Mouse (Mus musculus): ENCODE data around the gene Ddx41.
"Not testable (repeated sequence)": the region's sequence is repeated elsewhere in the genome, so short reads cannot be mapped to it uniquely, and the experiment has no call there.

Ddx41 gene

GRCm38 (mm10) chr13:55536194-55537175 is at the start of gene Ddx41:
Gene Ddx41, minus strand, starts transcription at chr13:55536658.
- peak; percentile 100 for DNase-seq

DNA sequence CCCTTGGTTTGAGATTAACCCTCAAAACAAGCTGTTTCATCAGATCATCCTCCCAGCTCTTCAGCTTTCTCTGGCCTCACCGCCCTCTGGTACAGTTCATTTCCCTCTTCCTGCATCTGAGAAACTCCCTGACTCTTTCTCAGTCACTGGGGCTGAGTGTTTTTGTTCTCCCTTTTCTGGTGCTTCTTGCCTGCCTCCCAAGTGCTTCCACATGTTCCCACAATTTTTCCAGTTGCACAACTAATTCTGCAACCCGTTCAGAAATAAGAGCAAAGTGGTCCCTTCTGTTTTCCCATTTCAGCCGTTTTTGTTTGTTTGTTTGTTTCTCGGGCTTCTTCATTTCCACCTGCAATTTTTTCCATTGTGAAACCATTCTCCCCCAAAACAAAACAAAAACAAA is 41.6 kb upstream of the Ddx41 start:
- no peak for DNase-seq

DNA sequence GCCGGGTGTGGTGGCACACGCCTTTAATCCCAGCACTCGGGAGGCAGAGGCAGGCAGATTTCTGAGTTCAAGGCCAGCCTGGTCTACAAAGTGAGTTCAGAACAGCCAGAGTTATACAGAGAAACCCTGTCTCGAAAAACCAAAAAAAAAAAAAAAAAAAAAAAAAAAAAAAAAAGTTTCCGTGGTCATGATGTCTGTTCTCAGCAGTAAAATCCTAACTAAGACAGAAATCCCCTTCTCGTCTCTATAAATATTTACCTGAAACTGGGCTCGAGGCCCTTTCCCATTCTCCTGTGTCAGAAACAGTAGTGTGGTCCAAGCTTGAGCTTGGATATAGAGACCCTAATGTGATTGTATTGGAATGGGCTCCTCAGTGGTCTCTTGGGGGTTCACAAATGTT is 40.4 kb upstream of the Ddx41 start:
- not testable (repeated sequence) for DNase-seq

GRCm38 (mm10) chr13:55575932-55576331 is 39.5 kb upstream of the Ddx41 start:
- DNase-seq, result no peak

GRCm38 (mm10) chr13:55574321-55574720 is 37.9 kb upstream of the Ddx41 start:
- no peak for DNase-seq

- no peak for DNase-seq
These were observed 37.0 kb upstream of the Ddx41 start, which contains the start of gene Tmed9 for GRCm38 (mm10) chr13:55573432-55573831. Gene Tmed9, plus strand, starts transcription at chr13:55573732.

DNA sequence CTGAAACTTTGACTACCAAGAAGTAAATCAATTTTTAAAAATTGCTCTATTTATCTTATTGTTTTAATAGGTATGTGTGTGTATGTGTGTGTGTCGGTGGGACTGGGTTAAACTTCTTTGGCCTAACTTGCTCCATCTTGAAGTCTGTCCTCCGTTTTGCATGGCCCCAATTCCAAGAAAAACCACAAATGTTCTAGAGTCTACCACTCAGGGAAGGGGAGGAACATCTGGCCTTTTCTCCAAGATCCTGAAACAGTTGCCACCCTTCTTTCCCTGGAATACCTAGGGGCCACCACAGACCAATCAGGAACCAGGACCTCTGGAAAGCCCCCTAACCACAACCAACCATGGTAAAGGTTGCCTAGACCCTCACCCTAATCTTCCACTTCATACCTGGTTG is 35.5 kb upstream of the Ddx41 start:
- DNase-seq, result no peak

GRCm38 (mm10) chr13:55571027-55571751 is 34.7 kb upstream of the Ddx41 start, which contains the start of gene Fam193b:
Gene Fam193b, minus strand, starts transcription at chr13:55571120.
- peak; percentile 93 for DNase-seq

- DNase-seq, result peak; percentile 61
These were observed 34.0 kb upstream of the Ddx41 start for GRCm38 (mm10) chr13:55570286-55570973.

DNA sequence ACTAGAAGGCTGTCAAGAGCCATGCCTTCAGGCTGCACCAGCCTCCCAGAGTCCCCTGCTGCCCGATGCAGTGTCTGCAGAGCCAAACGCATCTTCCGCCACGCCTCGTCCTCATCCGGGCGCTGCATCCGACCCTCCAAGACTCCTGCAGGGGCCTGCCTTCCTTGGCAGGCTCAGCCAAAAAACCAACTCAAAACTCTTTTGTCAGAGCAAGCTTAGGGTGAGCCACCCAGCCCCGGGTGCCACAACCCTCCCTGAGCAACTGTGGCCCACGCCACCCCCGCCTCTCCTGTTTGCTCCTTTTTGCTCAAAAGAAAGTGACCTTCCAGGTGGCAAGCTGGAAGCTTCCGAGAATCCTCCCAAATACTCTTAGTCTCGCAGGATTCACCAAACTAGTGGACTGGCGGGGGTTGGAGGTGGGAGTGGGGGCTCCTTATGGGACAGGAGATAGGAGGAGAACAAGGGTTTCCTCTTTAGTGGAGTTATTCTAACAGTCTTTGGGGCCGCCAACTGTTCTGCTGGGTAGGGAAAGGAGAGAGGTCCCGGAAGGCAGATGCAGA is 33.3 kb upstream of the Ddx41 start:
- DNase-seq, result peak; percentile 52

GRCm38 (mm10) chr13:55568524-55568923 is 32.1 kb upstream of the Ddx41 start:
- DNase-seq, result not testable (repeated sequence)

- no peak for DNase-seq
These were observed 31.5 kb upstream of the Ddx41 start for GRCm38 (mm10) chr13:55567949-55568348.

GRCm38 (mm10) chr13:55567001-55567400 is 30.5 kb upstream of the Ddx41 start:
- DNase-seq, result no peak

GRCm38 (mm10) chr13:55563266-55563879 is 26.9 kb upstream of the Ddx41 start:
- DNase-seq, result no peak

GRCm38 (mm10) chr13:55557499-55557898 is 21.0 kb upstream of the Ddx41 start:
- DNase-seq, result no peak

GRCm38 (mm10) chr13:55555921-55556320 is 19.5 kb upstream of the Ddx41 start:
- DNase-seq, result no peak

DNA sequence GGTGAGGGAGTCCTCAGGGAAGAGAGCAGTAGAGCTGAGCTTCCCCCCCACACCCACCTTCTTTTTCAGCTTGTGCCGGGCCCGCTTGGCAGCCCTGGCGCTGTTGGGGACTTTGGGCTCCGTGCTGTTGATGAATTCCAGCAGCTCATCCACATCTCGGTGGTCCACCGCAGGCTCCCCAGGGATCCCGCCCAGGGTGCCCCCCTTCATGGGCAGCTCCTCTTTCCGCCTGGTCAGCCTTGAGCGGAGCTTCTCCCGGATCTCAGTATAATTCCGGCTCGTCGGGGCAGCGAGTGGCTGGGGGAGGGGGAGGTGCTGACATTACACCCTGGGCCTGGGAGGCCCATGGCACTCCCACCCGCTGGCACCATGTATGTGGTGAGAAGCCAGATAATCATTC is 12.6 kb upstream of the Ddx41 start:
- no peak for DNase-seq

DNA sequence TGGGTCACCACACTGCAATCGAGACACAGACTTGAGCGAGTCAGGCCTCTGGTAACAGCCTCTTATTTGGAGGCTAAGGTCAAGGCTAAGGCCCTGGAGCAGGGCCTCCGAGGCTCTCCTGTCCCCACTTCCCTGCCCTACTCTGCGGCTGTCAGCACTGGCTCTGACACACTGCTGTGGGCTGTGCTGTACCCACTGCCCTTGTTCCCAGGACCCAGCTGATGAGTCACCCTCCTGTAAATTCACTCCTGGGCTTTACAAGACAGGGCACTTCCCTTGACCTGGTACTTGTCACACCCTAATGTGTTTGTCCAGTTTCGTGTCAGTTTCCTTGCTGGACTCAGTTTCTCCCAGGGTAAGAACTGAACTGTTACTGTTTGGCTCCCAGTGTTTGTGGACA is 12.0 kb upstream of the Ddx41 start:
- no peak for DNase-seq

- no peak for DNase-seq
These were observed 11.5 kb upstream of the Ddx41 start for GRCm38 (mm10) chr13:55547916-55548315.

DNA sequence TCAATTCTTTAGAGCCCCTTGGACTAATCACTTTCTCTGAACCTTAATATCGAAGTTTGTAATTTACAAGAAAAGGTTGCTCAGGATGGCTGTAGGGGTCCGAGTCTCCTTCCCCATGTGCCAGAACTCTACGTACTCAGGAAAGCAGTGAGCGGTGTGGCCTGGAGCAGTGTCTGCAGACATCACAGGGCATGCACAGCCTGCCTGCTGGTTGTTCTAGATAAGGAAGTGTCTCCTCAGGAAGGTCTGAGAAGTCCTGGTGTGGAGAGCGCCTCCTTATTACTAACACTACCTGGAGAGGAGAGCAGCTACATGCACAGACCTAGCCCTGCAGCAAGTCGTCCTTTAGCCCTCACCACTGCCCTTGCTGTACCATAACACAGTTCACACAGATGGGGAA is 8.3 kb upstream of the Ddx41 start:
- DNase-seq, result no peak

GRCm38 (mm10) chr13:55543447-55543846 is 7.0 kb upstream of the Ddx41 start:
- DNase-seq, result no peak

DNA sequence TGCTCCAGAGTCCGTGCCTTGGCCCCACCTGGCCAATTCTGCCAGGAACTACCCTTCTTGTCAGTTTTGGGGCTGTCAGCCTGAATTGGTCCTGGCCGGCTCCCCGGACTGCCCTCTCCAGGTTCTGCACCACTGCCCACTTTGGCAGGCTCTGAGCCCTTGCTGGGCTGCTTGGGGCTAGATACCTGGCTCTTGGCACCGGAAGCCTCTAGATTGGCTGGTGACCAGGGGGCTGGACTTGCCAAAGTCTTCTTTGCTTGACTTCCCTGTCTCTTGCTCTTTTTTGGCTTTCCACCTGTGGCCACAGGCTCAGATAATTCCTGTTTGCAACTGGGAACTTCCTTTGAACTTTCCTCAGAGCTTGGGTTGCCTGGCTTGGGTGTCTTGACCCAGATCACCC is 6.4 kb upstream of the Ddx41 start:
- DNase-seq, result peak; percentile 23
